Mouse (Mus musculus) myocyte (in vitro differentiated cells): ENCODE results near the gene Snap91. TPM values are rescaled to one million over a fixed set of nuclear protein-coding genes. Genes with fewer than 3 reads are reported as not detected.

Source experiments
- H3K27me3 ChIP-seq: one replicate; pipeline ENCODE4 v1.6.1; 2011; ENCODE audit not compliant: control insufficient read depth, insufficient read depth, insufficient read length
- H3K36me3 ChIP-seq: one replicate; pipeline ENCODE4 v1.6.1; 2011; ENCODE audit not compliant: control insufficient read depth, insufficient read depth
- H3K4me2 ChIP-seq: one replicate; pipeline ENCODE4 v1.6.1; 2011; ENCODE audit warnings: low read depth, control low read depth
- H3K4me3 ChIP-seq: one replicate; pipeline ENCODE4 v1.5.1; 2011; ENCODE audit warnings: mild to moderate bottlenecking, control low read depth, moderate library complexity
- H3K79me2 ChIP-seq: one replicate; pipeline ENCODE4 v1.6.1; 2011; ENCODE audit not compliant: control insufficient read depth, insufficient read depth
- H3ac ChIP-seq: one replicate; pipeline ENCODE4 v1.6.1; 2011; ENCODE audit not compliant: control insufficient read depth, insufficient read length
- CEBPB ChIP-seq: IDR thresholded peaks from 2 replicates; pipeline ENCODE4 v1.6.1; 2011; ENCODE audit warnings: mild to moderate bottlenecking, moderate library complexity; ENCODE audit not compliant: poor library complexity, insufficient read depth, severe bottlenecking
- E2F4 ChIP-seq: IDR thresholded peaks from one replicate; pipeline ENCODE4 v1.6.1; 2011; ENCODE audit warnings: mild to moderate bottlenecking, control low read depth, moderate library complexity; ENCODE audit not compliant: insufficient read depth
- MAX ChIP-seq: IDR thresholded peaks from one replicate; pipeline ENCODE4 v1.6.1; 2011; ENCODE audit warnings: low read depth, mild to moderate bottlenecking, control low read depth
- MYOD1 ChIP-seq, 3 experiments: IDR thresholded peaks; one replicate each; pipeline ENCODE4 v1.6.1; 2011; ENCODE audit warnings: control low read depth in 2 of 3, low read depth in 2 of 3, mild to moderate bottlenecking in 2 of 3, moderate library complexity in 1 of 3; ENCODE audit not compliant: insufficient read length in 2 of 3, control insufficient read depth in 1 of 3
- MYOG ChIP-seq, 3 experiments: IDR thresholded peaks; one replicate each; pipeline ENCODE4 v1.6.1; 2011; ENCODE audit warnings: control low read depth in 2 of 3, low read depth in 2 of 3, mild to moderate bottlenecking in 2 of 3; ENCODE audit not compliant: insufficient read length in 2 of 3, control insufficient read depth in 1 of 3, insufficient read depth in 1 of 3
- POLR2A ChIP-seq: IDR thresholded peaks from one replicate; pipeline ENCODE4 v1.6.1; 2011; ENCODE audit warnings: low read depth, mild to moderate bottlenecking, control low read depth, moderate library complexity; ENCODE audit not compliant: insufficient read length
- POLR2AphosphoS2 ChIP-seq: IDR thresholded peaks from one replicate; pipeline ENCODE4 v1.6.1; 2011; ENCODE audit warnings: low read depth, control low read depth; ENCODE audit not compliant: insufficient read length
- REST ChIP-seq: IDR thresholded peaks from one replicate; pipeline ENCODE4 v1.6.1; 2011; ENCODE audit warnings: mild to moderate bottlenecking, control low read depth, moderate library complexity; ENCODE audit not compliant: insufficient read depth, insufficient read length
- SRF ChIP-seq: IDR thresholded peaks from one replicate; pipeline ENCODE4 v1.6.1; 2011; ENCODE audit warnings: low read depth; ENCODE audit not compliant: control insufficient read depth, insufficient read length
- TCF12 ChIP-seq: IDR thresholded peaks from one replicate; pipeline ENCODE4 v1.6.1; 2011; ENCODE audit warnings: mild to moderate bottlenecking, control low read depth; ENCODE audit not compliant: poor library complexity, insufficient read depth, severe bottlenecking
- TCF3 ChIP-seq: IDR thresholded peaks from one replicate; pipeline ENCODE4 v1.6.1; 2011; ENCODE audit warnings: low read depth, control low read depth; ENCODE audit not compliant: insufficient read length
- USF1 ChIP-seq: IDR thresholded peaks from one replicate; pipeline ENCODE4 v1.6.1; 2011; ENCODE audit warnings: low read depth, mild to moderate bottlenecking, control low read depth, moderate library complexity
- polyA plus RNA-seq: library from polyadenylated mRNA; unstranded; fragments of >200 nt; fragmentation: generic; extraction: Trizol; gene quantifications from one replicate; pipeline ENCODE4 v1.2.1, GENCODE M21; 2012; ENCODE audit warnings: missing spikeins

Snap91 gene
- polyA plus RNA-seq, 1 experiment = not detected

DNA sequence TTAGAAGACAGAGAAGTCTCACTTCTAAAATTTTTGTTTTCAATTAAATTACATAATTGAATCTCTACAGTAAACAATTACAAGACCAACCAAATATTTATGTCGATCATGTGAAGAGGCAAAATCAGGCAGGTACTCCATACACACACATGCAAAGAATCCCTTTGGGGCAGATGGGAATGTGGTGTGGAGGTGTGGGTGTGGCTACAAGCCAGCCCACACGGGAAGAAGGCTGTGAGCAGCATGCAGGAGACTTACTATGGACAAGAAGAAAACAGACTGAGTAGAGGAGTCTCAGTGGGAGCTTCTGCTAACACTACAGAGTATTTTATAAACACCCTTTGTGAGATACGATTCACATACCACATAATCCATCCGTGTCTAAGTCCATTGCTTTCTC, 102.2 kb downstream of the Snap91 start:
- Histone ChIP-seq H3K36me3 (no peaks in the 10 kb centered on the region), H3ac (no peak overlapping the region), H3K27me3 (peaks cover 2% of the 10 kb centered on the region), H3K4me3 (no peak overlapping the region), H3K4me2 (no peak overlapping the region), H3K79me2 (no peaks in the 10 kb centered on the region)
- no peak for TF ChIP-seq E2F4
- TF ChIP-seq SRF = no peak
- no peak for TF ChIP-seq TCF3
- TF ChIP-seq POLR2AphosphoS2 = no peak
- TF ChIP-seq POLR2A = no peak
- TF ChIP-seq TCF12 = no peak
- no peak for TF ChIP-seq USF1
- no peak for TF ChIP-seq REST
- no peak for TF ChIP-seq MYOG (IDR thresholded peaks at IDR 0.05; ENCODE audit: control insufficient read depth in 1 of 3, insufficient read depth in 1 of 3, insufficient read length in 2 of 3, low read depth in 2 of 3)
- no peak for TF ChIP-seq MYOD1 (IDR thresholded peaks at IDR 0.05; ENCODE audit: control insufficient read depth in 1 of 3, insufficient read length in 2 of 3, low read depth in 2 of 3)
- no peak for TF ChIP-seq MAX
- no peak for TF ChIP-seq CEBPB

DNA sequence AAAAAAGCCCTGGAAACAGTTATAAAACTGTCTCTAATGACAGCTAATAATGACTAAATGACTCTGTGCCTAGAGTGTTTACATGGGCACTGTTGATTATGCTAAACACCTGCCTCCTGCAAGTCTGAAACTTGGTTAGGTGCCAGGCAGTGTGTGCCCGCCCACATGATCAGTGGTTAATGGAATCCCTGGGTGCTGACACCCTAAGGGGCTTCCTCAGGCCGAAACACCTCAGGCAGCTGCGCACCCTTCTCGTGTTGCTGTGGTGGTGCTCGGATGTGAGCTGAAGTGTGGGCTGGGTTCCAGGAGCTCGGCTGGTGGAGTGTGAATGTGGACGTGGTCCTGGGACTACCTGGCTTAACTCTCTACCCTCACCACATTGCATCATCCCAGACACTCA, 103.1 kb downstream of the Snap91 start:
- peak in 1 of 3 experiments; percentile 63 for TF ChIP-seq MYOD1 (IDR thresholded peaks at IDR 0.05; ENCODE audit: control insufficient read depth in 1 of 3, insufficient read length in 2 of 3, low read depth in 2 of 3)
- no peak for TF ChIP-seq CEBPB
- peak in 2 of 3 experiments; percentile 36 to 70 for TF ChIP-seq MYOG (IDR thresholded peaks at IDR 0.05; ENCODE audit: control insufficient read depth in 1 of 3, insufficient read depth in 1 of 3, insufficient read length in 2 of 3, low read depth in 2 of 3)

GRCm38 (mm10) chr9:86775374-86775773, 105.1 kb downstream of the Snap91 start:
- no peak overlapping the region for H3K4me3 ChIP-seq
- H3ac ChIP-seq = no peak overlapping the region
- H3K79me2 ChIP-seq = no peaks in the 10 kb centered on the region
- H3K27me3 ChIP-seq = no peaks in the 10 kb centered on the region
- H3K4me2 ChIP-seq = no peak overlapping the region
- no peak for TF ChIP-seq USF1
- no peak for TF ChIP-seq MYOD1 (IDR thresholded peaks at IDR 0.05; ENCODE audit: control insufficient read depth in 1 of 3, insufficient read length in 2 of 3, low read depth in 2 of 3)
- no peaks in the 10 kb centered on the region for H3K36me3 ChIP-seq

More for the DNA sequence above, 103.1 kb downstream of the Snap91 start:
- Histone ChIP-seq H3K36me3 (no peaks in the 10 kb centered on the region), H3K4me2 (no peak overlapping the region), H3K4me3 (no peak overlapping the region), H3K27me3 (no peaks in the 10 kb centered on the region), H3ac (no peak overlapping the region), H3K79me2 (no peaks in the 10 kb centered on the region)

DNA sequence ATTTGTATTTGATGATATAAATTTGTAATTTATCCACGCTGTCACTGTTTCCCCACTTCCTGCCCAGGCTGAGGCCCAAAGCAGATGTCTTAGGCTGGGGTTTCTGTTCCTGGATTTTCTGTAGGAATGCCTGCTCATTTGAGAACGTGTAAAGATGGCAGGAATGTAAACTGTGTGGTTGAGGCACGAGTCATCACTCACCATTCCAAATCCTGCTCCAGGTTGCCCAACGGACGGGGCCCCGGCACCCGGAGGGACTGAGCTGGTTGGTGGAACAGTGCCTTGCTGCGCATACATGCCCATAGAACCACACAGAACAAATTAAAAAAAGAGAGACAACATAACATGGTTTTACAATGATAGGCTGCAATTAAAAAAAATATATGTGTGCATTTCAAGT, 106.5 kb downstream of the Snap91 start:
- H3K4me3 ChIP-seq = no peak overlapping the region
- H3K27me3 ChIP-seq = no peaks in the 10 kb centered on the region
- H3ac ChIP-seq = no peak overlapping the region
- no peaks in the 10 kb centered on the region for H3K36me3 ChIP-seq
- H3K4me2 ChIP-seq = no peak overlapping the region
- no peaks in the 10 kb centered on the region for H3K79me2 ChIP-seq
- no peak for TF ChIP-seq MYOG (IDR thresholded peaks at IDR 0.05; ENCODE audit: control insufficient read depth in 1 of 3, insufficient read depth in 1 of 3, insufficient read length in 2 of 3, low read depth in 2 of 3)
- no peak for TF ChIP-seq SRF
- TF ChIP-seq CEBPB = no peak
- TF ChIP-seq TCF12 = no peak
- TF ChIP-seq TCF3 = no peak
- TF ChIP-seq USF1 = no peak
- no peak for TF ChIP-seq MYOD1 (IDR thresholded peaks at IDR 0.05; ENCODE audit: control insufficient read depth in 1 of 3, insufficient read length in 2 of 3, low read depth in 2 of 3)
- TF ChIP-seq POLR2A = no peak
- no peak for TF ChIP-seq POLR2AphosphoS2

- no peak overlapping the region for H3K4me3 ChIP-seq
- H3K27me3 ChIP-seq = peaks cover 1% of the 10 kb centered on the region
- H3K36me3 ChIP-seq = no peaks in the 10 kb centered on the region
- TF ChIP-seq TCF3 (no peak), E2F4 (no peak), POLR2AphosphoS2 (no peak), MYOG (IDR thresholded peaks at IDR 0.05; ENCODE audit: control insufficient read depth in 1 of 3, insufficient read depth in 1 of 3, insufficient read length in 2 of 3, low read depth in 2 of 3) (no peak), TCF12 (no peak)
- no peaks in the 10 kb centered on the region for H3K79me2 ChIP-seq
- H3K4me2 ChIP-seq = no peak overlapping the region
- no peak overlapping the region for H3ac ChIP-seq
These were observed 107.6 kb downstream of the Snap91 start for GRCm38 (mm10) chr9:86772897-86773296.

- TF ChIP-seq USF1 (no peak), CEBPB (no peak), POLR2AphosphoS2 (no peak), POLR2A (no peak), MAX (no peak)
- Histone ChIP-seq H3K79me2 (no peaks in the 10 kb centered on the region), H3ac (no peak overlapping the region), H3K4me3 (no peak overlapping the region), H3K36me3 (no peaks in the 10 kb centered on the region), H3K27me3 (peaks cover 4% of the 10 kb centered on the region), H3K4me2 (no peak overlapping the region)
These were observed 113.5 kb downstream of the Snap91 start for GRCm38 (mm10) chr9:86766991-86767390.
